Mouse (Mus musculus) cerebellum, adult 11-12 months (tissue): Measurements from ENCODE around the gene Hist1h3f.
"Not testable (repeated sequence)": the region's sequence is repeated elsewhere in the genome, so short reads cannot be mapped to it uniquely, and the experiment has no call there.

ENCODE experiments used
- DNase-seq: peaks from one replicate; pipeline ENCODE4 v3.0.0; 2022

Hist1h3f gene

DNA sequence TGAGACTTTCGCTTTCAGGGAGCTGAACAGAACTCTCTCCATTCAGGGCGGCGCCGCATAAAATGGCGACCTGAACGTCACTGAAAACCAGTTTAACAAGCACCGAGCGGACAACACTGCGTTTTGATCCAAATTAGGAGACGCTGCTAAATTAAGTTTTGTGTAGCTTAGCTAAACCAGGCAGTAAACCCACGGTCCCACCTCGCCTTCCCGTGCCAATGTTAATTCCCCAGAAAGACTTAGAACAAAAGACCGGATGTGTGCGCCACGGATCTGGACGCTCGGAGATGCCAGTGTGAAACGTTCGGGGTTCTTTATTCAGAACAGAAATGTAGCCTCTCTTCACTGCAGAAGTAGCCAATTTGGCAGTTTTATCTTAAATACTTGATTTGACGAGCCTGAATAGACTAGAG is 41.2 kb downstream of the Hist1h3f start:
- no peak for DNase-seq

DNA sequence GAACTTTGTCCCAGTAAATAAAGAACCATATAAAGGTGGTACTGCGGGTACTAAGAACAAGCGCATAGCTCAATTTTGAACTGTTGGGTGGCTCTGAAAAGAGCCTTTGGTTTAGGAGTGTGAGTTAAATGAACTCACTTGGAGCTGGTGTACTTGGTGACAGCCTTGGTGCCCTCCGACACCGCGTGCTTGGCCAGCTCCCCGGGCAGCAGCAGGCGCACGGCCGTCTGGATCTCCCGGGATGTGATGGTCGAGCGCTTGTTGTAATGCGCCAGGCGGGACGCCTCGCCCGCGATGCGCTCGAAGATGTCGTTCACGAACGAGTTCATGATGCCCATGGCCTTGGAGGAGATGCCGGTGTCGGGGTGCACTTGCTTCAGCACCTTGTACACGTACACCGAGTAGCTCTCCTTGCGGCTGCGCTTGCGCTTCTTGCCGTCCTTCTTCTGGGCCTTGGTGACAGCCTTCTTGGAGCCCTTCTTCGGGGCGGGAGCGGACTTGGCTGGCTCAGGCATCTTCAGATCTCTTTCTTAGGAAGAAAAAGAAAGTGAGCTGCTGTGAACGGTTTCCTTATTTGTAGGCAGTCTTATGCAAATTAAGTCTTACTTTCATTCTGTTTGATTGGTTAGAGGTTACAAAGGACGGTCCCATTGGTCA is 41.7 kb downstream of the Hist1h3f start:
- peak; percentile 68 for DNase-seq

DNA sequence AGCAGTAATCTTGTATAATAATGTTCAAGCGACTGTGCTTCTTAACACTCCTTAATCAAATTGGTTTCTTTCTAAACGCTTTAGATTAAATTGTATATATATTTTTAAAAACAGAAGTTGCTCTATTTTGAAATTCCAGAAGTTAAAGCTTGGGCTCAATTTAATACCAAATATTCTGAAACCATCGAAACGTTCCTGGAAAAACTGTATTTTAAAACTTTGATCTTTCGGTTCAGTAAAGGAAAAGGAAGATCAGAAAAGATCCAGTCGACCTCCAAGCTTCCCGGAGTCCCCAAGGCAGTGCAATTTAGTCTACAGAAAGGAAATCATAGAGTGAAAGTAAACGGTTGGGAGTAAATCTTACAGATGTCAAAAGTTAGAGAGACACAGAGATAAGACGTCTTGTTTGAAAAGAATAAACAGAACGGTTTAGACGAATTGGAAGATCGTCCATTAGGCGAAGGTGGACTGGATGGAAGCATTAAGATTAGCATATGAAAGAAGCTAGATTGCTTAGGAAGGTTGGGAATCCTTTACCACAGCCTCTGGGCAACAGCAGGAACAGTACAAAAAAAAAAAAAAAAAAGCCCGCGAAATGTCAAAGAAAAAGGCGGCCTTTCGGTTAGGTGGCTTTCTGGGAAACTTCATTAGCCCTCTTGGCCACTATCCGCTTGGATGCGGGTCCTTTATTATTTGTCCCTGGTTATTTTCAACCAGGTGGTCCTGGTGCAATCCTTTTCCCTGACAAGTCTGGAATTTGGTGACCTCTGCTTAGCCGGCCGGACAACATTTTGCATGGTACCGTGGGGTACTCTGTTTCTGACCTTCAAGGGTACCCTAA is 42.5 kb downstream of the Hist1h3f start:
- DNase-seq, result no peak

DNA sequence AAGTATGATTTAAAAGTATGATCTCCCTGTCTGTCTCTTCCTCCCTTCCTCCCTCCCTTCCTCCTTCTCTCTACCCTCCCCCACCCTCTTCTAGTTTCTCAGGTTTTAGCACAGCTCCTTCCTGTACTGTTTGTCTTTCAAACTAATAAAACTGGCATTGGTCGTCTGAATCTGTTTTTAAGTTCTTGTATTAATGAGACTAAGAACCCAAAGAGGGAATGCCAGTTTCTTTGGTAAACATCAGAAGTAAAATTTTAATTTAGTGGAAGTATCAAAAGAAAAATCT is 43.0 kb downstream of the Hist1h3f start:
- no peak for DNase-seq

DNA sequence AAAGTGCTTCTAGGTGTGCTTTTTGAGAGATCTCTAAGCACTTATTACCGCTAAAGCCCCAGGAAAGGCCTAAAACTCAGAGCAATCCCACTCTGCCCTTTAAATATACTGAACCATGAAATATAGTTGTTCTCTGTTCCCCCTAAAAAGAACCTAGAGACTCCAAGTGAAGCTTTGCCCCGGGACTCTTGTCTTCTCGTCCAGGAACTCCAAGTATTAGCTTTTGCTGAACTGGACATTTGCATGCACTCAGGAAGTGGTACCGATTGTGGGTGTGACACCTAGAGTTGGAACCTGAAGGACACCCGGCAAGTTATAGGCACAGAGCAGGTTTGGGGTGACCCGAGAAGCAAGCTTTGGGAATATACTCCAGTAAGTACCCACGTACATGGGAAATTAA is 47.4 kb downstream of the Hist1h3f start:
- DNase-seq, result no peak

DNA sequence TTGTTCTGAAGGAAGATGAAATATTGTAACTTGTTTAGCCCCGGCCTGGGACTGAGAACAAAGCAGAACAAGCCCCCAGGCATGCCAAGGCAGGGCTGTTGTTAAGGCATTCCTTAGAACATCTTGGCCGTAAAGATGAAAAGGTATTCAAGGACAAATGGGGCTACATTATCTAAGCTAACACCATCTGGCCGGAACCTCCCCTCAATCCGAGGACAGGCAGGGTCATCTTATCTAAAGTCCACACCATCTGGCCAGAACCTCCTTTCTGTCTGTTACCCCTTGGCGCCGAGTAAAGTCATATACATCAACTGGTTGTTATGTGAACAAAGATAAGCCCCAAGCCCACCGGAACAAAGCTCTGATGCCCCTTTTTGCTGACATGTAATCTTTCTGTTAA is 48.0 kb downstream of the Hist1h3f start:
- DNase-seq, result not testable (repeated sequence)

DNA sequence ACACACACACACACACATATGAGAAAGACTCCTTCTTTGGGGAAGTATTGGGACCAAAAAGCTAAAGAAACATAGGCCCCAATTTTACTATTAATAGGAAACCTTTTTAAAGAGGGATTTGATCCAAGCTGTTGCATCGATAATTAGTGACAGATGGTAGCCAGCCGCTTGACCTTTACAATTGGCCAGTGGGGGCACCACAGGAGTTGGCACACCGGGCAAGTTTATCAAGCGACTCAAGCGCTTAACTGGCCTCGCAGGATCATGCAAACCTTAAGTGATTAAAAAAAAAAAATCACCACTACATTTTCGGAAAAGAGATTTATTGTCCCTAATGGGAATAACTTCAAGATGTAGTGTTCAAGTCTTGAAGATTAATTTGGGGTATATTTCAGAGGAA is 48.8 kb downstream of the Hist1h3f start:
- DNase-seq, result peak; percentile 73

DNA sequence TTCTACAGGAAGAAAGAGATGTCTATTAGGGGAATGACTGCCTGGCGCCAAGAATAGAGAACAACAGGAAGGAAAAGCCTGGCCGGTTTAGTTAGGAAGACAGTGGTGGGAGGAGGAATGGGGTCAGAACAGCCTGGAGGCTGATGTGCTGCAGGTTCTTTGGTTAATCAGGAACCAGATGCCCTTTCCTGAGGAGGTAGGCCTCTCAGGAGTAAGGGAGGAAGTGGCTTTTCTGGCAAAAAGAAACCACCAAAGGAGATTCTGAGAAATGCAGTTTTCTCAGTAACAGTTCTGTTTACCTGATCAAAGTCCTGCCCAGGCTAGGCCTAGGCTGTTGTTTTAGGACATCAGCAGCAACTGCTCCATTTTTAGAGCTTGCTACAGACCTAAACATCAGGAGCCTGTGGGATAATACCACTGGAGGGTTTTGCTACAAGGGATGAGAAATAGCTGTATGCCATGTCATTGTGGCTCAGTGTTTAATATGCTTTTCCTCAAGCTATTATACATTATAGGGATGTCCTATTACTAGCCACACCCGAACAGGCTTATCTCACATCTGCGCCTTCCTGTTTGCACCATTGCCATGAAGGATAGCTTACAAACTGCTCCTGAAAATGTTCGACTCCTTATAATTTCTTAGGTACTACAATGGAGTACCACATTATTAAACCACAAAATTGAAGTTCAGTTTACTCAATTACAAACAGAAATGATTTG is 49.4 kb downstream of the Hist1h3f start:
- DNase-seq, result no peak
